Mouse (Mus musculus): ENCODE results near the gene Gfra1. TPM values are rescaled to one million over a fixed set of nuclear protein-coding genes. Genes with fewer than 3 reads are reported as not detected.

Gene Gfra1
- polyA plus RNA-seq, 1 experiment, result 0.09 TPM

GRCm38 (mm10) chr19:58454261-58455060 is 1.2 kb downstream of the Gfra1 start:
- Histone ChIP-seq H3K27ac (ENCODE audit: insufficient read depth, low read length) (no peak overlapping the region), H3K4me1 (ENCODE audit: control insufficient read depth, insufficient read depth, insufficient read length) (peaks cover 26% of the 10 kb centered on the region), H3K36me3 (ENCODE audit: control insufficient read depth, insufficient read depth, low read length) (no peaks in the 10 kb centered on the region), H3K4me3 (ENCODE audit: extremely low read depth, insufficient read depth, insufficient read length) (peak overlapping the region; percentile 57), H3K27me3 (ENCODE audit: control insufficient read depth, insufficient read depth, low read length) (peaks cover 15% of the 10 kb centered on the region)
- peak in 1 of 2 experiments; percentile 6 for DNase-seq (ENCODE audit: low read depth in 1 of 2, low spot score in 2 of 2)
- 1% methylated on average over 61 of the region's 61 CpGs for WGBS
- 0 out of 2 replicates have a peak, but pooled peaks have one; percentile 0 for TF ChIP-seq CTCF (IDR thresholded peaks at IDR 0.05; ENCODE audit: extremely low read depth, insufficient read depth, insufficient read length, insufficient replicate concordance)
- TF ChIP-seq POLR2A (IDR thresholded peaks at IDR 0.05; ENCODE audit: low read depth, low read length), result no peak

- WGBS, result 2% methylated on average over 22 of the region's 22 CpGs
- Histone ChIP-seq H3K27me3 (ENCODE audit: control insufficient read depth, insufficient read depth, low read length) (peaks cover 15% of the 10 kb centered on the region), H3K36me3 (ENCODE audit: control insufficient read depth, insufficient read depth, low read length) (no peaks in the 10 kb centered on the region), H3K27ac (ENCODE audit: insufficient read depth, low read length) (no peak overlapping the region), H3K4me3 (ENCODE audit: extremely low read depth, insufficient read depth, insufficient read length) (peak overlapping the region; percentile 57), H3K4me1 (ENCODE audit: control insufficient read depth, insufficient read depth, insufficient read length) (peaks cover 26% of the 10 kb centered on the region)
- no peak for TF ChIP-seq POLR2A (IDR thresholded peaks at IDR 0.05; ENCODE audit: low read depth, low read length)
- TF ChIP-seq CTCF (IDR thresholded peaks at IDR 0.05; ENCODE audit: extremely low read depth, insufficient read depth, insufficient read length, insufficient replicate concordance), result no peak
- peak in 1 of 2 experiments; percentile 7 for DNase-seq (ENCODE audit: low read depth in 1 of 2, low spot score in 2 of 2)
Observed at GRCm38 (mm10) chr19:58453581-58453980, 2.1 kb downstream of the Gfra1 start.

GRCm38 (mm10) chr19:58452941-58453551 is 2.7 kb downstream of the Gfra1 start:
- 3% methylated on average over 20 of the region's 20 CpGs for WGBS
- peak overlapping the region; percentile 57 for H3K4me3 ChIP-seq (ENCODE audit: extremely low read depth, insufficient read depth, insufficient read length)
- H3K27ac ChIP-seq (ENCODE audit: insufficient read depth, low read length), result no peak overlapping the region
- peaks cover 15% of the 10 kb centered on the region for H3K27me3 ChIP-seq (ENCODE audit: control insufficient read depth, insufficient read depth, low read length)
- no peak for TF ChIP-seq CTCF (IDR thresholded peaks at IDR 0.05; ENCODE audit: extremely low read depth, insufficient read depth, insufficient read length, insufficient replicate concordance)
- TF ChIP-seq POLR2A (IDR thresholded peaks at IDR 0.05; ENCODE audit: low read depth, low read length), result no peak
- peak in 1 of 2 experiments; percentile 14 for DNase-seq (ENCODE audit: low read depth in 1 of 2, low spot score in 2 of 2)
- peaks cover 26% of the 10 kb centered on the region for H3K4me1 ChIP-seq (ENCODE audit: control insufficient read depth, insufficient read depth, insufficient read length)
- H3K36me3 ChIP-seq (ENCODE audit: control insufficient read depth, insufficient read depth, low read length), result no peaks in the 10 kb centered on the region

GRCm38 (mm10) chr19:58452178-58452819 is 3.4 kb downstream of the Gfra1 start:
- Histone ChIP-seq H3K36me3 (ENCODE audit: control insufficient read depth, insufficient read depth, low read length) (no peaks in the 10 kb centered on the region), H3K27ac (ENCODE audit: insufficient read depth, low read length) (no peak overlapping the region), H3K4me1 (ENCODE audit: control insufficient read depth, insufficient read depth, insufficient read length) (peaks cover 26% of the 10 kb centered on the region), H3K27me3 (ENCODE audit: control insufficient read depth, insufficient read depth, low read length) (peaks cover 15% of the 10 kb centered on the region), H3K4me3 (ENCODE audit: extremely low read depth, insufficient read depth, insufficient read length) (no peak overlapping the region)
- 67% methylated on average over 8 of the region's 8 CpGs for WGBS
- TF ChIP-seq CTCF (IDR thresholded peaks at IDR 0.05; ENCODE audit: extremely low read depth, insufficient read depth, insufficient read length, insufficient replicate concordance), result no peak
- TF ChIP-seq POLR2A (IDR thresholded peaks at IDR 0.05; ENCODE audit: low read depth, low read length), result no peak
- no peak for DNase-seq (ENCODE audit: low read depth in 1 of 2, low spot score in 2 of 2)

- DNase-seq (ENCODE audit: low read depth in 1 of 2, low spot score in 2 of 2), result no peak
- Histone ChIP-seq H3K27ac (ENCODE audit: insufficient read depth, low read length) (no peak overlapping the region), H3K27me3 (ENCODE audit: control insufficient read depth, insufficient read depth, low read length) (peaks cover 14% of the 10 kb centered on the region), H3K4me1 (ENCODE audit: control insufficient read depth, insufficient read depth, insufficient read length) (peaks cover 26% of the 10 kb centered on the region), H3K4me3 (ENCODE audit: extremely low read depth, insufficient read depth, insufficient read length) (no peak overlapping the region), H3K36me3 (ENCODE audit: control insufficient read depth, insufficient read depth, low read length) (no peaks in the 10 kb centered on the region)
- TF ChIP-seq CTCF (IDR thresholded peaks at IDR 0.05; ENCODE audit: extremely low read depth, insufficient read depth, insufficient read length, insufficient replicate concordance), result no peak
- TF ChIP-seq POLR2A (IDR thresholded peaks at IDR 0.05; ENCODE audit: low read depth, low read length), result no peak
- WGBS, result 87% methylated on average over 6 of the region's 6 CpGs
Observed at GRCm38 (mm10) chr19:58451323-58451722, 4.4 kb downstream of the Gfra1 start.

- H3K36me3 ChIP-seq (ENCODE audit: control insufficient read depth, insufficient read depth, low read length), result no peaks in the 10 kb centered on the region
- H3K4me1 ChIP-seq (ENCODE audit: control insufficient read depth, insufficient read depth, insufficient read length), result peaks cover 23% of the 10 kb centered on the region
- 82% methylated on average over 5 of the region's 5 CpGs for WGBS
- H3K27me3 ChIP-seq (ENCODE audit: control insufficient read depth, insufficient read depth, low read length), result peaks cover 10% of the 10 kb centered on the region
- no peak overlapping the region for H3K27ac ChIP-seq (ENCODE audit: insufficient read depth, low read length)
- H3K4me3 ChIP-seq (ENCODE audit: extremely low read depth, insufficient read depth, insufficient read length), result no peak overlapping the region
- DNase-seq (ENCODE audit: low read depth in 1 of 2, low spot score in 2 of 2), result no peak
- TF ChIP-seq POLR2A (IDR thresholded peaks at IDR 0.05; ENCODE audit: low read depth, low read length), result no peak
- no peak for TF ChIP-seq CTCF (IDR thresholded peaks at IDR 0.05; ENCODE audit: extremely low read depth, insufficient read depth, insufficient read length, insufficient replicate concordance)
Observed at GRCm38 (mm10) chr19:58450716-58451115, 5.0 kb downstream of the Gfra1 start.

All from spleen, adult 2 months (tissue).